Comparison of ENCODE assay signal across 8 mouse cellular contexts in the genomic region with DNA sequence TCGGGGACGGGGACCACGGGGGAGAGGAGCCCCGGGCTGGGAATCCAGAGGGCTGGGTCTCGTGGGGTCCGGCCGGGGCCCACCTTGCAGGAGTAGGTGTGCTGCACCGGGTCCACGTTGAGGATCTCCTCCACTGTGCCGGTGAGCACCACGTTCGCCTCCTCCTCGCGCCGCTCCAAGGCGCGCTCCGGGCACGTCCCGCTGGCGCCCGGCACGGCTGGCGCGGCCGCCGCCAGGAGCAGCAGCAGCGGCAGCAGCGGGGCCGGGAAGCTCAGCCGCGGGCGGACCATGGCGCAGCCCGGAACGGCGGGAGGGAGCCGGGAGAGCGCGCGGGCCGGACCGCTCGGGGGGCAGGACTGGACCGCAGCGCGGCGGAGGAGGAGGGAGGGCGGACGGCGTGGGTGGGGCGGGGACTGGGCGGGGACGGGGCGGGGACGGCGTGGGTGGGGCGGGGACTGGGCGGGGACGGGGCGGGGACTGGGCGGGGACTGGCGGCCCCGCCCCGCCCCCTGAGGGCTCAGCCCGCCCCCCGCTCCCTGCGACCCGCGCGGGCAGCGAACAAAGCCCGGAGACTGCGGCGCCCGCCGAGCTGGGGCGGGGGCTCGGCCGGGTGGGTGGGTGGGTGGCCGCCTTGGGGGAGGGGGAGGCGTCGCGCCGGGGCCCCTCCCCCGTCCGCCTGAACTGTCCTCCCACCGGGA. TPM values are rescaled to one million over a fixed set of nuclear protein-coding genes. Genes with fewer than 3 reads are reported as not detected.
DNase-seq lines count a peak whose midpoint lies in the region; ATAC-seq and TF ChIP-seq lines count a peak whose summit lies in the region.

A gene (minus strand): TSS at position 358 of the 698 bp plus-strand sequence.

- no peak for TF ChIP-seq CTCF in embryonic fibroblast, embryonic 13.5 days (IDR thresholded peaks at IDR 0.05; ENCODE audit: borderline replicate concordance, insufficient read depth, low read length)

- WGBS in heart, embryonic 15.5 days = 1% methylated on average over 36 of the region's 88 CpGs
- under 1% methylated on average over 56 of the region's 88 CpGs for WGBS in liver, embryonic 15.5 days (ENCODE audit: insufficient replicate concordance)
- under 1% methylated on average over 56 of the region's 88 CpGs for WGBS in neural tube, embryonic 12.5 days

- H3K4me1 ChIP-seq in embryonic fibroblast, embryonic 13.5 days (ENCODE audit: control insufficient read depth, insufficient read depth, low read length) = peaks cover 8% of the 10 kb centered on the region
- peaks cover 43% of the 10 kb centered on the region for H3K4me1 ChIP-seq in heart, embryonic 15.5 days (replicated peaks)
- peaks cover 90% of the 10 kb centered on the region for H3K4me1 ChIP-seq in liver, embryonic 15.5 days (replicated peaks)
- peaks cover 44% of the 10 kb centered on the region for H3K4me1 ChIP-seq in neural tube, embryonic 12.5 days

- H3K27ac ChIP-seq in embryonic fibroblast, embryonic 13.5 days (ENCODE audit: insufficient read depth, low read length) = peak within 1 kb of the TSS; percentile 67
- H3K27ac ChIP-seq in heart, embryonic 15.5 days = peak within 1 kb of the TSS; percentile 95
- peak within 1 kb of the TSS; percentile 95 for H3K27ac ChIP-seq in liver, embryonic 15.5 days (replicated peaks)
- peak within 1 kb of the TSS; percentile 92 for H3K27ac ChIP-seq in neural tube, embryonic 12.5 days

- H3K4me3 ChIP-seq in embryonic fibroblast, embryonic 13.5 days (ENCODE audit: insufficient read depth, low read length) = peak within 1 kb of the TSS; percentile 51
- peak within 1 kb of the TSS; percentile 79 for H3K4me3 ChIP-seq in heart, embryonic 15.5 days
- H3K4me3 ChIP-seq in liver, embryonic 15.5 days (replicated peaks) = peak within 1 kb of the TSS; percentile 88
- H3K4me3 ChIP-seq in neural tube, embryonic 12.5 days = peak within 1 kb of the TSS; percentile 96

- H3K27me3 ChIP-seq in heart, embryonic 15.5 days = no peaks in the 10 kb centered on the region
- peaks cover 60% of the 10 kb centered on the region for H3K27me3 ChIP-seq in liver, embryonic 15.5 days
- no peaks in the 10 kb centered on the region for H3K27me3 ChIP-seq in neural tube, embryonic 12.5 days (replicated peaks)

- H3K9me3 ChIP-seq in heart, embryonic 15.5 days (replicated peaks) = no peaks in the 10 kb centered on the region
- no peaks in the 10 kb centered on the region for H3K9me3 ChIP-seq in liver, embryonic 15.5 days (replicated peaks)
- no peaks in the 10 kb centered on the region for H3K9me3 ChIP-seq in neural tube, embryonic 12.5 days

- ATAC-seq in heart, embryonic 15.5 days (replicated peaks; ENCODE audit: insufficient number of reproducible peaks, insufficient read depth, low FRiP score, low read depth) = peak; percentile 85
- peak; percentile 84 for ATAC-seq in liver, embryonic 15.5 days (ENCODE audit: insufficient read depth)
- ATAC-seq in neural tube, embryonic 12.5 days (ENCODE audit: low FRiP score, low read depth) = peak; percentile 75

- H3K4me2 ChIP-seq in heart, embryonic 15.5 days = peak within 1 kb of the TSS; percentile 97
- peak within 1 kb of the TSS; percentile 99 for H3K4me2 ChIP-seq in liver, embryonic 15.5 days
- peak within 1 kb of the TSS; percentile 88 for H3K4me2 ChIP-seq in neural tube, embryonic 12.5 days (replicated peaks)

- TF ChIP-seq POLR2A in embryonic fibroblast, embryonic 13.5 days (IDR thresholded peaks at IDR 0.05; ENCODE audit: low read depth, low read length) = peak; percentile 65; the same call in 1 of the 2 replicates

- 0 out of 2 replicates have a peak, but pooled peaks cover 6% of the 10 kb centered on the region for H3K36me3 ChIP-seq in heart, embryonic 15.5 days
- H3K36me3 ChIP-seq in liver, embryonic 15.5 days (replicated peaks) = no peaks in the 10 kb centered on the region
- H3K36me3 ChIP-seq in neural tube, embryonic 12.5 days = peaks cover 30% of the 10 kb centered on the region

- H3K9ac ChIP-seq in heart, embryonic 15.5 days = peak within 1 kb of the TSS; percentile 88
- H3K9ac ChIP-seq in liver, embryonic 15.5 days = peak within 1 kb of the TSS; percentile 85
- H3K9ac ChIP-seq in neural tube, embryonic 12.5 days = peak within 1 kb of the TSS; percentile 92

- peak; percentile 59 for DNase-seq in 416B (ENCODE audit: low read depth)
- DNase-seq in adrenal gland, postnatal 10 days = peak; percentile 86
- DNase-seq in kidney, postnatal 10 days = peak; percentile 88
- DNase-seq in testis, postnatal 14 days (ENCODE audit: low spot score) = peak; percentile 79

RNA-seq across cellular contexts. Expression of the gene that starts here (rescaled TPM):
- total RNA-seq in adrenal gland, postnatal 10 days (2021) = 10 to 100 TPM; 59.6 to 82.4 TPM
- 102 and 110 TPM in 2 replicates for polyA plus RNA-seq in embryonic fibroblast, embryonic 13.5 days (2011; ENCODE audit: insufficient read length, low read depth, missing spikeins)
- 38.0 and 51.4 TPM in 2 replicates for polyA plus RNA-seq in heart, embryonic 15.5 days (2015; fragmentation: Nextera tagmentation; extraction: Ambion mirVana)
- polyA plus RNA-seq in liver, embryonic 15.5 days (2015; fragmentation: Nextera tagmentation; extraction: Ambion mirVana) = 6.7 and 8.6 TPM in 2 replicates
- 149 and 165 TPM in 2 replicates for polyA plus RNA-seq in neural tube, embryonic 12.5 days (2016; fragmentation: Nextera tagmentation; extraction: Ambion mirVana)

Comparison
In these comparisons a context has a peak if more than half of its experiments do, and no peak if none do; other contexts are left out.
1. Peak in every context shown above with its lines: DNase-seq, ATAC-seq, H3K4me3 ChIP-seq and H3K27ac ChIP-seq.